Mouse (Mus musculus): Measurements from ENCODE around the gene Il4i1.

DNA sequence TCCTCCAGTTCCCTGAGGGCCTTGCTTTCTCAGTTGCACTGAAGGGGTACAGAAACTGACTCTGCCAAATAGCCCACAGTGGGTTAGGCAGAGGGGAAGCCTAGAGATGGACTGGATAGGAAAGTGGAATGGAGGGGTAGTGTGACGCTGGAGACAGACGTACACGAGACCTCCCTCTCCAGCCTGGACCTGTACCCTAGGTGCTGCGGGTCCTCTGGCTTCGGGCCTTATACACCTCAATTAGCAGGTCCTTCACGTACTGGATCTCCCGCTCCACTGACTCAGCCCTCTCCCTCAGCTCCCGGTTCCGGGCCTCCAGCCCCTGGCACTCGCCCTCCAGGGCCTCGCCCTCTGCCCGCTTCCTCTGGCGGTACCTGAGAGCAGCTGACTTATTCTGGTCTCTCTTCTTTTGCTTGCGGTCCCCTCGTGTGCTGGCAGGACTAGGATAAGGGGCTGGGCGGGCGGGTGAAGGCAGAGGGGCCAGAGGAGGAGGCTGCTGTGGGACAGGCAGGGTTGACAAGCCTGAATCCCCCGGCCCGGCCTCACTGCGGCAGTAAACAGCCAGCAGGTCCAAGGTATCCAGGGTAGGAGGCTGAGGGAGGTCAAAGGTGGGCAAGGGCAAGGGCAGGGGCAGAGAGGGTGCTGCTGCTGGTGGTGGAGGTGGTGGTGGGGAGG lies 3.4 kb upstream of the Il4i1 start:
- TF ChIP-seq EP300 (IDR thresholded peaks at IDR 0.05) (no peak), CTCF (IDR thresholded peaks at IDR 0.05) (no peak)
